Mouse (Mus musculus) lung, adult 2 months (tissue): ENCODE data around the gene Sycn. TPM values are rescaled to one million over a fixed set of nuclear protein-coding genes. Genes with fewer than 3 reads are reported as not detected.
A peak's percentile ranks its signal among the peaks of the same experiment; 100 is the strongest.

Source experiments
- DNase-seq: peaks from one replicate; pipeline ENCODE4 v3.0.0; 2022
- H3K4me1 ChIP-seq: fragments of 200-500 bp; 2 replicates; pipeline ENCODE4 v1.6.1; 2011; ENCODE audit warnings: low read length; ENCODE audit not compliant: control insufficient read depth, insufficient read depth
- H3K4me3 ChIP-seq: fragments of 200-500 bp; replicated peaks from 2 replicates; pipeline ENCODE3; 2011; ENCODE audit warnings: low read depth, mild to moderate bottlenecking, control low read depth, low read length; ENCODE audit errors: extremely low read depth
- CTCF ChIP-seq: fragments of 200-500 bp; IDR thresholded peaks from 2 replicates; pipeline ENCODE4 v1.5.1; 2011; ENCODE audit warnings: mild to moderate bottlenecking, low read length, control low read depth; ENCODE audit not compliant: insufficient read depth
- POLR2A ChIP-seq: fragments of 200-500 bp; IDR thresholded peaks from 2 replicates; pipeline ENCODE4 v1.6.1; 2011; ENCODE audit warnings: low read depth, mild to moderate bottlenecking, control low read depth, low read length, borderline replicate concordance; ENCODE audit errors: extremely low read depth
- WGBS: fragments of 180-500 bp; shearing (Covaris S2); methylation state at CpG from one replicate; pipeline ENCODE4 v1.1.7; 2018; 5-methylcytosine and 5-hydroxymethylcytosine counted together
- polyA plus RNA-seq: library from polyadenylated mRNA; depleted of rRNA; stranded (reverse); fragments of >200 nt; gene quantifications from 2 replicates; pipeline ENCODE4 v1.2.3, GENCODE M21; 2012; rRNA removed

Gene Sycn
- polyA plus RNA-seq, 1 experiment, result not detected

DNA sequence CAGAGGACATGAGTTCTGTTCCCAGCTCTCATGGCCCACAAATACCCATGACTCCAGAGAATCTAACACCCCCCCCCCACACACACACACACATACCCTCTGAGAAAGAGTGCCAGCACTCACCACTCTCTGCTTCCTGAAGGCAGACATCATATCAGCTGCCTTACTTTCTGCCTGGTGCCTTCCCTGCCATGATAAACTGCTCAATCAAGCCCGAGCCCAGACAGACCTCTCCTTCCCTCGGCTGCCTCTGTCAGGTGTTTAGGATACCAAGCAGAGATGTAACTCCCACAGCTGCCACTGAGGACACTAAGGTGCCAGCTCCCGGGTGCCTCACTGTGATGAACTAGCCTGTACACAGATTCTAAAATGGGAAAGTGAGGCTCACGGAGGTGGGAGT, 43.8 kb downstream of the Sycn start:
- TF ChIP-seq POLR2A (no peak), CTCF (no peak)
- no peak for DNase-seq
- WGBS, result 48% methylated on average over 4 of the region's 4 CpGs
- Histone ChIP-seq H3K4me1 (peaks cover 48% of the 10 kb centered on the region), H3K4me3 (no peak overlapping the region)

DNA sequence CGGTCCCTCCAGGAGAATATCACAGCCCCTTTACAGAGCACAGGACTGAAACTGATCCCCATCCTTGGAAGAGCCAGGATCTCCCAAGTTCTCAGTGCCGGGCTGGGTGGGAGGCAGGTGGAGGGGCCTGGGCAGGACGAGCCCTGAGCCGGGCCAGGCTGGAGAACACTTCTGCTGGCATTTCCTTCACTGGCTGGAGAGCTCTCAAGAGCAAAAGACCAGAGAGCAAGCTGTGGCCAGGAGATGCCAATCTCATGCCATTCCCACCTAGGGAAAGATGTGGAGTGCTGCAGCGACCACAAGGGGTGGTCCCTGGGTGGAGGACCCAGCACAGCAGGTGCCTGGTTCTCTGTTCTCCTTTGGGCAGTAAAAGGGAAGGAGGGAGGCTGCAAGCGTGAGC, 44.3 kb downstream of the Sycn start:
- TF ChIP-seq CTCF (no peak), POLR2A (no peak)
- peaks cover 43% of the 10 kb centered on the region for H3K4me1 ChIP-seq

DNA sequence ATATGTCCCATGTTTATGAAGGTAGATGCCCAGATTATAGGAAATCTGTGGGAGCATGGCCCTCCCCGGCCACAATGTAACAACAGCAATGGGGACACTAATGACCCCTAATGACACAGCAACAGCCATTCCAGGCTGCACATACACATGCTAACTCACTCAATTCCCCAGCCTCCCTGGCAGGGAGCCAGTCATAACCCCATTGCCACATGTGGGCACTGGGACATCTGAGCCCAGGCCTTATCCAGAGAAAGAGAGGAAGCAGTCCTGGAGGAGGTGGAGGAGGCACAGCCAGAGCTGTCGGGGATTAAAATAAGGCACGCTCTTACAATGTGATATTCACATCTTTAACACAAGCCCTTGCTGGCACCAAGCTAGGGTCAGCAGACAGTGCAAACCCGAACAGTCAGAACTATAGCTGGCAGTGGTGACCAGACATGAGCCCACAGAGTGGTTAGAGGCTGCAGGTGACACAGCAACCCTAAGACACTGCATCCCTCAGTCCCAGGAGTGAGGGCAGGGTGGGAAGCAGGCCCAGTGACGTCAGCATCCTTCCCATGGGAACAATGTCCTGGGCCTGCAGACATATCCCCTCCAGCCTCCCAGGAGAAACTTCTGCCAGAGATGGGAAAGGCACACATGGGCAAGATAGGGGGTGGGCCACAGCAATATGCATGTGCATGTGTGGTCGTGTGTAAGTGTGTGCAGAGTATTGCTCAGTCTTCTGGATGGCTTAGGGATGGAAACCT, 46.2 kb downstream of the Sycn start:
- 36% methylated on average over 6 of the region's 6 CpGs for WGBS
- Histone ChIP-seq H3K4me3 (no peak overlapping the region), H3K4me1 (peaks cover 45% of the 10 kb centered on the region)
- no peak for TF ChIP-seq POLR2A
- TF ChIP-seq CTCF, result no peak
- DNase-seq, result no peak

More for the DNA sequence above, 44.3 kb downstream of the Sycn start:
- 37% methylated on average over 6 of the region's 6 CpGs for WGBS
- H3K4me3 ChIP-seq, result no peak overlapping the region
- peak; percentile 50 for DNase-seq

DNA sequence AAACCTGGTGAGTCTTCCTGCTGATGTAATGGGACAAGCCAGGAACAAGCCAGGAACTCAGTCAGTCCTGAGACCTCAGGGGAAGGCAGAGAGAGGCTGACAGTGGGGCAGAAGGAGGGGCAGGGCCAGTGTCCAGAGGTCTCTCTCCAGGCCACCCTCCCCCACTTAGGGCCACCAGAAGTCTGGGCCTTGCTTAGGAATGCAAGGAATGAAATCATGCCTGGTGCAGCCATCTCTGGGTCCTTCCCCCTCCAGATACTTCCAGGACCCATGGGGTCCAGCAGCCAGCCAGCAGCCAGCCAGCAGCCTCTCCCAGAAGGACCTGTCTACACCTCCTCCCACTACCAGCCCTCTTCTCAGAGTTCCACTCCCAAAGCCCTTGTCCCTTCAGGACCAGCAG, 47.0 kb downstream of the Sycn start:
- TF ChIP-seq POLR2A (no peak), CTCF (no peak)
- DNase-seq, result peak; percentile 28
- Histone ChIP-seq H3K4me1 (peaks cover 48% of the 10 kb centered on the region), H3K4me3 (no peak overlapping the region)

Other genes starting within 250 kb of the Sycn start
- not detected in 2 replicates for gene Selenov, start 249.7 kb upstream of the Sycn start, polyA plus RNA-seq
- 0.12 and 0.20 TPM in 2 replicates for gene Dll3, start 238.6 kb upstream of the Sycn start, polyA plus RNA-seq
- 38.8 and 44.4 TPM in 2 replicates for gene Timm50, start 228.8 kb upstream of the Sycn start, polyA plus RNA-seq
- gene Supt5, start 202.1 kb upstream of the Sycn start, polyA plus RNA-seq, result 98.7 and 109 TPM in 2 replicates
- gene Rps16, start 190.2 kb upstream of the Sycn start, polyA plus RNA-seq, result 529 and 774 TPM in 2 replicates
- gene Plekhg2, start 168.3 kb upstream of the Sycn start, polyA plus RNA-seq, result 37.5 and 40.0 TPM in 2 replicates
- gene Zfp36, start 160.6 kb upstream of the Sycn start, polyA plus RNA-seq, result 83.3 and 136 TPM in 2 replicates
- gene Med29, start 148.2 kb upstream of the Sycn start, polyA plus RNA-seq, result 37.3 and 39.2 TPM in 2 replicates
- gene Paf1, start 147.9 kb upstream of the Sycn start, polyA plus RNA-seq, result 81.5 and 103 TPM in 2 replicates
- 24.2 and 24.3 TPM in 2 replicates for gene Gmfg, start 103.4 kb upstream of the Sycn start, polyA plus RNA-seq
- gene Lrfn1, start 88.9 kb upstream of the Sycn start, polyA plus RNA-seq, result 5.5 and 7.0 TPM in 2 replicates
- not detected in 2 replicates for gene Ifnl2, start 30.4 kb upstream of the Sycn start, polyA plus RNA-seq
- not detected in 2 replicates for gene Ifnl3, start 18.0 kb upstream of the Sycn start, polyA plus RNA-seq
- gene Nccrp1, start 6.4 kb downstream of the Sycn start, polyA plus RNA-seq, result 0.53 and 27.0 TPM in 2 replicates
- gene Samd4b, start 57.3 kb downstream of the Sycn start, polyA plus RNA-seq, result 93.9 and 112 TPM in 2 replicates
- 66.7 and 76.0 TPM in 2 replicates for gene Pak4, start 57.3 kb downstream of the Sycn start, polyA plus RNA-seq
- gene Acp7, start 90.4 kb downstream of the Sycn start, polyA plus RNA-seq, result 0.41 and 16.5 TPM in 2 replicates
- 3.7 and 3.8 TPM in 2 replicates for gene Fbxo27, start 152.0 kb downstream of the Sycn start, polyA plus RNA-seq
- 6.1 and 7.0 TPM in 2 replicates for gene Fbxo17, start 175.9 kb downstream of the Sycn start, polyA plus RNA-seq
- gene Mrps12, start 200.9 kb downstream of the Sycn start, polyA plus RNA-seq, result 45.9 and 57.2 TPM in 2 replicates
- gene Sars2, start 201.1 kb downstream of the Sycn start, polyA plus RNA-seq, result 13.6 and 15.8 TPM in 2 replicates
- gene Ccer2, start 215.3 kb downstream of the Sycn start, polyA plus RNA-seq, result not detected in 2 replicates
- 84.9 and 102 TPM in 2 replicates for gene Sirt2, start 225.8 kb downstream of the Sycn start, polyA plus RNA-seq
- gene Nfkbib, start 226.6 kb downstream of the Sycn start, polyA plus RNA-seq, result 48.5 and 49.2 TPM in 2 replicates
- gene Rinl, start 248.1 kb downstream of the Sycn start, polyA plus RNA-seq, result 11.2 and 14.5 TPM in 2 replicates